Mouse (Mus musculus): Measurements from ENCODE around the gene Gsdma3.
"Not testable (repeated sequence)": the region's sequence is repeated elsewhere in the genome, so short reads cannot be mapped to it uniquely, and the experiment has no call there.

DNA sequence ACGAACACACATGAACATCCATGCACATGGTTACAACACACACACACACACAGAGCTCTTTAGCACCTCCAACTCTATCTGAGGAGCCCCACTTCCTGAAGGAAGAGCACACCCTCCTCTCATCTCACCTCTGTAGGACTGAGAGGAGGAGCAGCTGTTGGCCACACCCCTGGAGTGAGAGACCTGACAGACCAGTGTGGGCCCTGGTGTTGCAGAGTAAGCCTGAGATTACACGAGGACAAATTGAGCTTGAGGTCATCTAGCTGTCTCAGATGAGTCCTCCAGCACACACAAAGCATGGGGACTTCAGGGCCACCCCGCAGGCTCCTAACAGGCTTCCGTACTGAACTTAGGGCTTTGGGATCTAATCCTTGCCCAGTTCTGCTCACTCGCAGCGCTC is 21.2 kb upstream of the Gsdma3 start:
- TF ChIP-seq CTCF (IDR thresholded peaks at IDR 0.05); POLR2A (IDR thresholded peaks at IDR 0.05; ENCODE audit: insufficient read depth, low read depth, low read length): not testable (repeated sequence)

All from heart, adult 2 months (tissue).